Mouse (Mus musculus): ENCODE results near the gene Cops2. TPM values are rescaled to one million over a fixed set of nuclear protein-coding genes. Genes with fewer than 3 reads are reported as not detected.

The Cops2 gene
- polyA plus RNA-seq, 1 experiment from 2014 or later: 90.3 TPM

Other genes starting within 250 kb of the Cops2 start
- gene Cep152, start 234.0 kb downstream of the Cops2 start, polyA plus RNA-seq (2015; fragmentation: Nextera tagmentation; extraction: Ambion mirVana): 6.4 and 6.8 TPM in 2 replicates
- gene Eid1, start 186.0 kb downstream of the Cops2 start, polyA plus RNA-seq (2015; fragmentation: Nextera tagmentation; extraction: Ambion mirVana): 243 and 263 TPM in 2 replicates
- 1.1 and 1.9 TPM in 2 replicates for gene Shc4, start 135.0 kb downstream of the Cops2 start, polyA plus RNA-seq (2015; fragmentation: Nextera tagmentation; extraction: Ambion mirVana)
- 20.7 and 21.8 TPM in 2 replicates for gene Secisbp2l, start 76.3 kb downstream of the Cops2 start, polyA plus RNA-seq (2015; fragmentation: Nextera tagmentation; extraction: Ambion mirVana)
- 43.7 and 44.8 TPM in 2 replicates for gene Galk2, start within 50 bp of the Cops2 start, polyA plus RNA-seq (2015; fragmentation: Nextera tagmentation; extraction: Ambion mirVana)
- gene Fgf7, start 175.5 kb upstream of the Cops2 start, polyA plus RNA-seq (2015; fragmentation: Nextera tagmentation; extraction: Ambion mirVana): 11.1 and 13.2 TPM in 2 replicates